Mouse (Mus musculus) hindbrain, embryonic 16.5 days (tissue): ENCODE data around the gene Slc26a1. TPM values are rescaled to one million over a fixed set of nuclear protein-coding genes. Genes with fewer than 3 reads are reported as not detected.

ENCODE experiments used
- ATAC-seq: fragments of 200-750 bp; cut with Nextera tagmentation; 2 replicates; pipeline ENCODE4 v1.8.0; 2017; ENCODE audit warnings: moderate TSS enrichment, moderate library complexity
- H3K27ac ChIP-seq: fragments of 300-500 bp; sonication (generic); 2 replicates; pipeline ENCODE4 v1.5.1; 2014; ENCODE audit warnings: low read depth, mild to moderate bottlenecking, control low read depth, low read length, moderate library complexity
- H3K27me3 ChIP-seq: fragments of 300-500 bp; sonication (generic); replicated peaks from 2 replicates; pipeline ENCODE4 v1.6.1; 2014; ENCODE audit warnings: low read length; ENCODE audit not compliant: control insufficient read depth, insufficient read depth
- H3K36me3 ChIP-seq: fragments of 300-500 bp; sonication (generic); 2 replicates; pipeline ENCODE4 v1.6.1; 2014; ENCODE audit warnings: mild to moderate bottlenecking, low read length, moderate library complexity, mixed read lengths; ENCODE audit not compliant: control insufficient read depth, insufficient read depth
- H3K4me1 ChIP-seq: fragments of 300-500 bp; sonication (generic); 2 replicates; pipeline ENCODE4 v1.6.1; 2014; ENCODE audit warnings: low read depth, low read length; ENCODE audit not compliant: control insufficient read depth, insufficient read depth
- H3K4me2 ChIP-seq: fragments of 300-500 bp; sonication (generic); 2 replicates; pipeline ENCODE4 v1.6.1; 2014; ENCODE audit warnings: mild to moderate bottlenecking, low read length, control low read depth, moderate library complexity
- H3K4me3 ChIP-seq: fragments of 300-500 bp; sonication (generic); 2 replicates; pipeline ENCODE4 v1.5.1; 2014; ENCODE audit warnings: mild to moderate bottlenecking, low read length, control low read depth, moderate library complexity
- H3K9ac ChIP-seq: fragments of 300-500 bp; sonication (generic); 2 replicates; pipeline ENCODE4 v1.6.1; 2014; ENCODE audit warnings: low read depth, mild to moderate bottlenecking, control low read depth, low read length, moderate library complexity
- H3K9me3 ChIP-seq: fragments of 300-500 bp; sonication (generic); 2 replicates; pipeline ENCODE4 v1.6.1; 2014; ENCODE audit warnings: mild to moderate bottlenecking, low read length, moderate library complexity; ENCODE audit not compliant: control insufficient read depth
- WGBS: fragments of 180-500 bp; shearing (Covaris S2); extraction: QIAGEN DNeasy Blood & Tissue Kit; methylation state at CpG from one replicate; pipeline ENCODE4 v1.1.7; 2014; 5-methylcytosine and 5-hydroxymethylcytosine counted together
- polyA plus RNA-seq: library from polyadenylated mRNA; unstranded; fragments of >200 nt; fragmentation: Nextera tagmentation; extraction: Ambion mirVana; gene quantifications from 2 replicates; pipeline ENCODE4 v1.2.1, GENCODE M21; 2015

Slc26a1 gene
- 3.6 and 3.9 TPM in 2 replicates for polyA plus RNA-seq

DNA sequence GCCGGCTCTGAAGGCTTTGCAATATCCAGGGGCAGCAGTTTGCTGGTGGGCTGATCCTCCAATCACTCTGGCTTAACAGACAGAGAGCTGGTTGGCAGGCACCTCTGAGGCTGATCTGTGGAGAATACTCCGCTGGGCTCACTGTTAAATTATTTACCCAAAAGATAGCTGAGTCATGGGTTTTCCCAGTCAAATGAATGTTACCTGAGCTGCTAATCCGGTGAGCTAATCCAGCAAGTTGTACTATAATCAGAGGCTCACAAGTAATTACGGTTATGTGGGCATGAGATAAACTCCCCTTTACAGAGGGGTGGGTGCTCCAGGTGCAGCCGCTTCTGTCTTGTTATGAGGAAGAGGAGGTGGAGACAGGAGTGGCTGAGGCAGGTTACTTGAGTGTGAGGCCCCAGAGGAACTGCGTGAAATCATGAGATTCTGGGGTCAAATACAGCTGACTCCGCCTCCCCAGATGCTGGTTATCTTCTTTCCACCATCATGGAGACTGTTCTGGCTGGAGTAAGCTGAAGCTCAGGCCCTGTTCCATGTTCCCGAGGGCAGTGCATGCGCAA is at the start of gene Slc26a1:
Slc26a1 (minus strand) TSS at position 319 of the 566 bp plus-strand sequence.
- ATAC-seq, result no peak
- 87% methylated on average over 9 of the region's 9 CpGs for WGBS
- no peak within 1 kb of the TSS for H3K9ac ChIP-seq
- peaks cover 22% of the 10 kb centered on the region for H3K36me3 ChIP-seq
- no peak within 1 kb of the TSS for H3K4me2 ChIP-seq
- no peaks in the 10 kb centered on the region for H3K9me3 ChIP-seq
- peaks cover 12% of the 10 kb centered on the region for H3K4me1 ChIP-seq
- H3K4me3 ChIP-seq, result no peak within 1 kb of the TSS
- H3K27me3 ChIP-seq, result no peaks in the 10 kb centered on the region
- no peak within 1 kb of the TSS for H3K27ac ChIP-seq

DNA sequence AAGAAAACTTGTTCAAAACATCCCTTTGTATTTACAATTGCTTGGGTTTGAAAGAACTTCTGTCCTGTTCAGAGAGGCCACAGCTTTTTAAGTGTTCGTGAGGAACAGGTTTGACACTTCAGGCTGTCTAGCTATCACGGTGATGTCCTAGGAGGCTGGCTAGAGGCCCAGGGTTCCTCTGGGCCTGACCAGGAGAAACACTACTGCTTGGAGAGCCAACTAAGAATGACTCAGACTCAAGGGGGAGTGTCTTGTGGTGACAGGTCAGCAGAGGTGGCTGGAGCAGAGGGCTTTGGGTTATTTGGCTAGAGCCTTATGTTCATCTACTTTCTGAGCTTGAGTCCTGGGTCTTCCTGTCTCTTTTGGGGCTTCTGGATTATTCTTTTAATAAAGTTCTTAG is 48.6 kb upstream of the Slc26a1 start:
- Histone ChIP-seq H3K4me1 (no peaks in the 10 kb centered on the region), H3K9ac (no peak overlapping the region), H3K4me3 (no peak overlapping the region), H3K27ac (no peak overlapping the region), H3K27me3 (no peaks in the 10 kb centered on the region), H3K36me3 (no peaks in the 10 kb centered on the region), H3K4me2 (no peak overlapping the region), H3K9me3 (no peaks in the 10 kb centered on the region)
- no peak for ATAC-seq
- 68% methylated on average over 2 of the region's 2 CpGs for WGBS

DNA sequence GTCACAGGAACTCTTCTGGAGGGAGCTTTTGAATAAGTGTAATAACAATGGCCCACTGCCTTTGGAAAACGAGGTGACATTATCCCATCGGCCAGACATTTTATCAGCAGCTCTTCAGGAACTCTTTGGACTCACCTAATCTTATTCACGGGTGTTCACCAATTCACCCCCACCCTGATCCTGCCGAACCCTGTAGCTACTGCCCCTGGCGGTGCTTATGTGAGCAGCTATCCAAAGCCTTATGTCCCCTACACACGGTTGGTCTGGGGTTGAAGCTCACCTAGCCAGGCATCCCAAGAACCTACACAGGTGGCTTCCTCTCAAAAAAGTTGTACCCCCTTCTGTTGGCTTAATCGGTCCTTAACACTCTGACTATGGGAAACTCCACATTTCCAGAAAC is 44.4 kb upstream of the Slc26a1 start:
- Histone ChIP-seq H3K4me1 (no peaks in the 10 kb centered on the region), H3K9me3 (no peaks in the 10 kb centered on the region), H3K27me3 (no peaks in the 10 kb centered on the region), H3K4me3 (no peak overlapping the region), H3K4me2 (no peak overlapping the region), H3K36me3 (no peaks in the 10 kb centered on the region), H3K27ac (no peak overlapping the region), H3K9ac (no peak overlapping the region)
- ATAC-seq, result no peak
- 70% methylated on average over 7 of the region's 7 CpGs for WGBS

DNA sequence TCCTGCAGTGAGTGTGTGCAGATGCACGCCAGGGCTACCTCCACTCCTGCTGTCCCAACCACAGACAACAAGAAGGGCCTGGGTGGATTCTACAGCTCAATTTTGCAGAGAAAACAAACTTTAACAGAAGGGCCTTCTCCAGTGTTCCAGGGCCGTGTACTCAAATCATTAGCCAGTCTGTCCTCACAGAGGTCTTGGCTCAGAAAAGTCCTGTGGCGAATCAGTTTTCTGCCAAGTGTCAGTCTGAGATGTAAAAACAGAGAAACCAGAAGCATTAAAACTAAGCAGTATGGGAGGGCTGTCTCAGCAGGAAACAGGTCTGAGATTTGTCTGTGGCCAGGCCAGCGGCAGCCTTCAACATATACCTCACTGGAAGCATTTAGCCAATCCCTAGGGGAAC is 42.7 kb upstream of the Slc26a1 start:
- no peak overlapping the region for H3K4me2 ChIP-seq
- no peak overlapping the region for H3K27ac ChIP-seq
- H3K9me3 ChIP-seq, result no peaks in the 10 kb centered on the region
- H3K27me3 ChIP-seq, result no peaks in the 10 kb centered on the region
- no peaks in the 10 kb centered on the region; the same call in none of the 2 replicates for H3K4me1 ChIP-seq
- no peak overlapping the region for H3K4me3 ChIP-seq
- H3K9ac ChIP-seq, result no peak overlapping the region
- no peaks in the 10 kb centered on the region for H3K36me3 ChIP-seq
- ATAC-seq, result peak; percentile 25; the same call in 1 of the 2 replicates
- 27% methylated on average over 4 of the region's 4 CpGs for WGBS

DNA sequence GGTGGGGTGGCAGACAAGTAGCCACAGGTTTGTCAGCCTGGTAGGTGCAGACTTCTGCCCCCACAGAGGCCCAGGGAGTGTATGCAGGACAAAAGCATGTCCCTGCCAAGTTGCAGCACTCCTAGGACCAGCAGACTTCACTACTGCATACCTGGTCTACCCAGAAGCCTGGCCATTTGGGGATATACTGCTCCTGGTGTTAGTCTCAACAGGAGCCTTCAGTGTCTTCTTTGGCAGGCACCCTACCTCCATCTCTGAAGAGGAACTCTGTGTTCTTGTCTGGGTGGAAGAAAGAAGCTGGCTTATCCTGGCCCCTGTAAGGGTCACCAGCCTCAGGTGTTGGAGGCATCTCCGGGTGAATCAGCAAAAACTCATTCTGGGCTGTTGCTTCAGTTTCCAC is 40.6 kb upstream of the Slc26a1 start:
- WGBS, result 83% methylated on average over 1 of the region's 1 CpGs
- no peak for ATAC-seq

DNA sequence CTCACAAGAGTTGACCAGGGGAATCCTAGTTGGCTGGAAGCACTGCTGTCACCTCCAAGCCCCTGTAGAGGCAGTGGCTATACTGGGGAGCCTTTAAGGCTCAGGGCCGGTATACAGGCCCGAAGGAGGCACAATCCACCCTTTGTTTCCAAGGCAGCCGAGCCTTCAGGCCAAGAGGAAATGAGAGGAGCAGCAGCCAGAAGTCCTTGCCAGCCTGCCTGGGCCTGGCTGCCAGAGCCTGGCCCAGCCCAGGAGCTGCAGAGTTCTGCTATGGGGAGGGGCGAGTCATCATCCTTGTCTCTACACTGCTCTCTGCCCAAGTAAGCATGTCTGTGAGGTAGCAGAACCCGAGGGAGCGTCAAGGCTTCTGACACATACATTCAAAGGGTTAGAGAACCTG is 38.8 kb upstream of the Slc26a1 start:
- Histone ChIP-seq H3K4me2 (no peak overlapping the region), H3K27ac (no peak overlapping the region; the same call in 1 of the 2 replicates), H3K4me3 (no peak overlapping the region), H3K9me3 (no peaks in the 10 kb centered on the region), H3K9ac (no peak overlapping the region), H3K27me3 (no peaks in the 10 kb centered on the region), H3K4me1 (no peaks in the 10 kb centered on the region; the same call in none of the 2 replicates), H3K36me3 (no peaks in the 10 kb centered on the region)
- ATAC-seq, result peak; percentile 91
- 59% methylated on average over 6 of the region's 6 CpGs for WGBS

More for the DNA sequence above, 40.6 kb upstream of the Slc26a1 start:
- Histone ChIP-seq H3K4me1 (no peaks in the 10 kb centered on the region; the same call in none of the 2 replicates), H3K36me3 (no peaks in the 10 kb centered on the region), H3K9me3 (no peaks in the 10 kb centered on the region), H3K27me3 (no peaks in the 10 kb centered on the region), H3K4me3 (no peak overlapping the region), H3K27ac (no peak overlapping the region), H3K4me2 (no peak overlapping the region), H3K9ac (no peak overlapping the region)

DNA sequence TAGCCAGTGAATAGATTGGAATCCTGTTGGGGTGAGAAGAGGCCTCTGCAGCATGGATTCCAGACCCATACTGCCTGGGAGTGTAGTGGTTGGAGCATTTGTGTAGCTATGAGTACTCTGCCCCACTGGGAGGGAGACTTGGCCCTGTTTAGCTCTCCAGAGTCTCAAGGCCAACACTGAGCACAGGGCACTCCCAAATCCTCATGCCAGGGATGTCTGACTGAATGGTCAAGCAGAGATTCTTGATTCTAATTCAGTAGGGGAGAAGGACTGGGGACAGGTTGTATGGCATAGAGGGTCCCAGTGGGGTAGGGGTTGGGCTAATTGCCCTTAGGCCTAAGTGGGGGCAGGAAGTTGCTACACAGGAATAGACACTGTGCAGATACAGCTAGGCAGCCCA is 38.3 kb upstream of the Slc26a1 start:
- Histone ChIP-seq H3K4me2 (no peak overlapping the region), H3K27ac (no peak overlapping the region; the same call in 1 of the 2 replicates), H3K9me3 (no peaks in the 10 kb centered on the region), H3K27me3 (no peaks in the 10 kb centered on the region), H3K36me3 (no peaks in the 10 kb centered on the region), H3K4me3 (no peak overlapping the region), H3K9ac (no peak overlapping the region), H3K4me1 (no peaks in the 10 kb centered on the region; the same call in none of the 2 replicates)
- peak; percentile 26 for ATAC-seq

DNA sequence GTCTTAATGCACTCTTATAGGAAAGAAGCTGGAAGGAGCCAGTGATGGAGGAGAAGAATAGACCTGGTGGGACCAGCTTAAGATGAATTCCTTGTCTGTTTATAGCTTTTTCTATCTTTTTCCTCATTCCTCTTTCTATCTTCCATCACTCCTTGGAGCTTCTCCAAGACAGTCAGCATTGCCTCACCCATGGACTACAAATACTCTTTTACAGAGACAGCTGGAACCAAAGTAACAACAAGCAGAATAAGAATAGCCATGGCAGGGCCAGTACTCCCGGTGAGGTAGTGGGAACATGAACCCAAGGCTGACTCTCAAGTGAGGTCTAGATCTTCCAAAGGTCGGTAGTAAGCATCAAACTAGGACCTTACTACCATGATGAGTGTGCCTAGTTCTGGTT is 37.7 kb upstream of the Slc26a1 start:
- 84% methylated on average over 2 of the region's 2 CpGs for WGBS
- no peak overlapping the region for H3K4me3 ChIP-seq
- H3K9me3 ChIP-seq, result no peaks in the 10 kb centered on the region
- H3K4me2 ChIP-seq, result no peak overlapping the region
- no peak for ATAC-seq
- H3K27ac ChIP-seq, result no peak overlapping the region
- H3K4me1 ChIP-seq, result no peaks in the 10 kb centered on the region; the same call in none of the 2 replicates
- H3K27me3 ChIP-seq, result no peaks in the 10 kb centered on the region
- H3K9ac ChIP-seq, result no peak overlapping the region
- H3K36me3 ChIP-seq, result no peaks in the 10 kb centered on the region

DNA sequence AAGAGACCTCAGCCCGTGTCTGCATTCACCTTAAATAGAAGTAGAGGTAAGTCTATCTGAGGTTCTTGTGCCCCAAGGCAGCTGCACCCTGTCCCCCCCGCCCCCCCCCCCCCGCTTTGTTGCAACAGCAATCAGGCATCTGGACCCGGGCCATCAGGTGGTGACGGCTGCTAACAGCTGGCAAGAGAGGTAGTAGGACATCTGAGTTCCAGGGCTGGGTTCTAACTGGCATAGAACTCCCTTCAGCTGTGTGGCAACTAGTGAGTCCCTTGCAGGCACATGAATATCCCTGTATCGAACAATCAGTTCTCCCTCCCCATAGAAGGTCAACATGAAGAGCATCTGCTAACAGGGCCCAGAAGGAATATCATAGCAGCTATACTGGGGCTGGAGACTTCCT is 36.6 kb upstream of the Slc26a1 start:
- no peaks in the 10 kb centered on the region for H3K36me3 ChIP-seq
- no peak overlapping the region for H3K27ac ChIP-seq
- WGBS, result 71% methylated on average over 6 of the region's 6 CpGs
- H3K9me3 ChIP-seq, result no peaks in the 10 kb centered on the region
- H3K4me1 ChIP-seq, result no peaks in the 10 kb centered on the region; the same call in none of the 2 replicates
- no peak overlapping the region for H3K9ac ChIP-seq
- H3K4me2 ChIP-seq, result no peak overlapping the region
- no peaks in the 10 kb centered on the region for H3K27me3 ChIP-seq
- H3K4me3 ChIP-seq, result no peak overlapping the region
- no peak for ATAC-seq
